Mouse (Mus musculus) lung, postnatal 0 days (tissue): ENCODE results near the gene Ssh1.

Experiments used
- CTCF ChIP-seq: IDR thresholded peaks from 2 replicates; pipeline ENCODE4 v1.5.1; 2016; ENCODE audit warnings: antibody characterized with exemption, mild to moderate bottlenecking
- EP300 ChIP-seq: IDR thresholded peaks from 2 replicates; pipeline ENCODE4 v1.6.1; 2016; ENCODE audit warnings: antibody characterized with exemption, mild to moderate bottlenecking, control low read depth

DNA sequence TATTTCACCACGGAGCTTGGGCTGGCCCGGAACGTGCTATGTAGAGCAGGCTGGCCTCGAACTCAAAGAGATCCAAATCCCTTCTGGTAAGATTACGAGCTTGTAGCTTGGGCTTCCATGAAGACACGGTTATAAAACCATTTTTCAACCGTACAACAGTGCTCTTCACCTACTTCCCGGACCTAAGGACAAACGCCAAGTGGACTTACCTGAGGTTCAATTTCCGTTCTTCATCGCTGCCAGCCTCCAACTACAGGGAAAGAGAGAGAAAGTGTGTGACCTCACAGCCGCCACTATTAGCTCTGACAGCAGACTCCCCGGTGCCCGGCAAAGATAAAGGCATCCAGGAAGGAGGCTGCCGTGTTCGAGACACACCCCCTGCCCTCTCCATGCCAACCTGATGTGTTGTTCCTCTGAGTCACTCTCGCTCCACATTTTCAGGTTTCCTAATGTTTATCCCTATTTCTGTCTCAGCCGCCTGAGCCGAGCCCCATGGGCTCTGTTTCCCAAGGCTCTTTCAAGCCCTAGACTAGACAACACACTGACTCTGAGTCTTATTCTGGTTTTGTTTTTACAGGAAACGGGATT is 4.2 kb downstream of the Ssh1 start:
- TF ChIP-seq CTCF, result no peak
- peak; percentile 53 for TF ChIP-seq EP300
